Mouse (Mus musculus) brain, embryonic 14.5 days (tissue): ENCODE data around the gene Itgb3. TPM values are rescaled to one million over a fixed set of nuclear protein-coding genes. Genes with fewer than 3 reads are reported as not detected.

Experiments
- DNase-seq: peaks from one replicate; pipeline ENCODE4 v3.0.0-alpha.2; 2011; ENCODE audit warnings: low read depth
- CTCF ChIP-seq: fragments of 200-500 bp; IDR thresholded peaks from 2 replicates; pipeline ENCODE4 v1.5.1; 2012; ENCODE audit warnings: inconsistent platforms, mild to moderate bottlenecking, moderate library complexity, borderline replicate concordance; ENCODE audit not compliant: insufficient read depth, insufficient read length; ENCODE audit errors: extremely low read depth
- POLR2A ChIP-seq: fragments of 200-500 bp; IDR thresholded peaks from 2 replicates; pipeline ENCODE4 v1.6.1; 2012; ENCODE audit warnings: mild to moderate bottlenecking, inconsistent platforms, borderline replicate concordance; ENCODE audit not compliant: poor library complexity, insufficient read depth, insufficient read length, severe bottlenecking; ENCODE audit errors: extremely low read depth
- polyA plus RNA-seq: library from polyadenylated mRNA; depleted of rRNA; stranded (reverse); fragments of >200 nt; gene quantifications from 2 replicates; pipeline ENCODE4 v1.2.3, GENCODE M21; 2012

Gene Itgb3
- polyA plus RNA-seq, 1 experiment: 1.9 TPM

GRCm38 (mm10) chr11:104585495-104585894, 22.3 kb upstream of the Itgb3 start:
- DNase-seq: no peak

GRCm38 (mm10) chr11:104587904-104588303, 19.9 kb upstream of the Itgb3 start:
- no peak for DNase-seq
- no peak for TF ChIP-seq POLR2A
- TF ChIP-seq CTCF: no peak

More at GRCm38 (mm10) chr11:104585495-104585894, 22.3 kb upstream of the Itgb3 start:
- TF ChIP-seq POLR2A (no peak), CTCF (no peak)

- TF ChIP-seq POLR2A: no peak
- no peak for DNase-seq
These were observed 19.3 kb upstream of the Itgb3 start for GRCm38 (mm10) chr11:104588513-104588912.

GRCm38 (mm10) chr11:104589570-104589969, 18.2 kb upstream of the Itgb3 start:
- TF ChIP-seq CTCF (no peak), POLR2A (no peak)
- no peak for DNase-seq

- DNase-seq: peak; percentile 88
- peak; percentile 83 for TF ChIP-seq CTCF
- no peak for TF ChIP-seq POLR2A
These were observed 17.7 kb upstream of the Itgb3 start for GRCm38 (mm10) chr11:104590148-104590547.

GRCm38 (mm10) chr11:104592066-104592835, 15.5 kb upstream of the Itgb3 start:
- TF ChIP-seq CTCF: no peak
- DNase-seq: no peak

GRCm38 (mm10) chr11:104596365-104596764, 11.4 kb upstream of the Itgb3 start:
- no peak for DNase-seq
- TF ChIP-seq CTCF: no peak
- no peak for TF ChIP-seq POLR2A

- no peak for TF ChIP-seq POLR2A
- no peak for TF ChIP-seq CTCF
These were observed 8.4 kb upstream of the Itgb3 start for GRCm38 (mm10) chr11:104599265-104599945.

GRCm38 (mm10) chr11:104600675-104601074, 7.1 kb upstream of the Itgb3 start:
- no peak for TF ChIP-seq CTCF
- TF ChIP-seq POLR2A: no peak
- DNase-seq: no peak

More at GRCm38 (mm10) chr11:104599265-104599945, 8.4 kb upstream of the Itgb3 start:
- DNase-seq: no peak

- DNase-seq: no peak
- TF ChIP-seq POLR2A (no peak), CTCF (no peak)
These were observed 3.6 kb upstream of the Itgb3 start for GRCm38 (mm10) chr11:104604192-104604591.

GRCm38 (mm10) chr11:104608249-104608920, 585 bp downstream of the Itgb3 start:
- no peak for DNase-seq
- TF ChIP-seq CTCF: no peak
- TF ChIP-seq POLR2A: no peak
